Mouse (Mus musculus): ENCODE measurements around the gene 4933403O08Rik. TPM values are rescaled to one million over a fixed set of nuclear protein-coding genes. Genes with fewer than 3 reads are reported as not detected.

4933403O08Rik gene
- total RNA-seq (2021): not detected

GRCm38 (mm10) chrX:112238749-112239148, at the start of gene 4933403O08Rik:
Gene 4933403O08Rik, plus strand, starts transcription at chrX:112239049.
- DNase-seq: no peak
- intact Hi-C loops (cut with DNase I): no loop called here

- intact Hi-C loops (cut with DNase I): no loop called here
- no peak for DNase-seq
Observed at GRCm38 (mm10) chrX:112242916-112243315, 4.1 kb downstream of the 4933403O08Rik start.

GRCm38 (mm10) chrX:112255513-112255912, 16.7 kb downstream of the 4933403O08Rik start:
- intact Hi-C loops (cut with DNase I): no loop called here
- DNase-seq: peak in 1 of 2 experiments; percentile 1

- DNase-seq: no peak
- intact Hi-C loops (cut with DNase I): no loop called here
Observed at GRCm38 (mm10) chrX:112273550-112273949, 34.7 kb downstream of the 4933403O08Rik start.

Other genes starting within 250 kb of the 4933403O08Rik start
- not detected for gene Tex16, start 228.0 kb upstream of the 4933403O08Rik start, total RNA-seq (2021)
- gene Apool, start 72.3 kb downstream of the 4933403O08Rik start, total RNA-seq (2021): 10 to 100 TPM; 64.1 to 69.3 TPM
- gene Satl1, start 167.7 kb downstream of the 4933403O08Rik start, total RNA-seq (2021): not detected

Data from heart, postnatal 10 days (tissue).